Mouse (Mus musculus) intestine, embryonic 16.5 days (tissue): Measurements from ENCODE around the gene Tbc1d23. TPM values are rescaled to one million over a fixed set of nuclear protein-coding genes. Genes with fewer than 3 reads are reported as not detected.

ENCODE experiments used
- ATAC-seq: fragments of 200-750 bp; cut with Nextera tagmentation; 2 replicates; pipeline ENCODE4 v1.8.0; 2017; ENCODE audit warnings: moderate TSS enrichment, moderate library complexity
- H3K27ac ChIP-seq: fragments of 300-500 bp; sonication (generic); 2 replicates; pipeline ENCODE4 v1.5.1; 2014; ENCODE audit warnings: mild to moderate bottlenecking, low read length
- H3K27me3 ChIP-seq: fragments of 300-500 bp; sonication (generic); replicated peaks from 2 replicates; pipeline ENCODE4 v1.6.1; 2014; ENCODE audit warnings: low read length, control low read depth, mixed read lengths; ENCODE audit not compliant: control insufficient read depth, insufficient read depth
- H3K36me3 ChIP-seq: fragments of 300-500 bp; sonication (generic); 2 replicates; pipeline ENCODE4 v1.6.1; 2014; ENCODE audit warnings: low read length, control low read depth; ENCODE audit not compliant: control insufficient read depth, insufficient read depth
- H3K4me1 ChIP-seq: fragments of 300-500 bp; sonication (generic); 2 replicates; pipeline ENCODE4 v1.6.1; 2014; ENCODE audit warnings: low read length, control low read depth, mixed read lengths; ENCODE audit not compliant: control insufficient read depth, insufficient read depth
- H3K4me2 ChIP-seq: fragments of 300-500 bp; sonication (generic); 2 replicates; pipeline ENCODE4 v1.6.1; 2014; ENCODE audit warnings: low read depth, low read length, control low read depth
- H3K4me3 ChIP-seq: fragments of 300-500 bp; sonication (generic); 2 replicates; pipeline ENCODE4 v1.5.1; 2014; ENCODE audit warnings: mild to moderate bottlenecking, low read length
- H3K9ac ChIP-seq: fragments of 300-500 bp; sonication (generic); 2 replicates; pipeline ENCODE4 v1.6.1; 2014; ENCODE audit warnings: low read depth, low read length
- H3K9me3 ChIP-seq: fragments of 300-500 bp; sonication (generic); 2 replicates; pipeline ENCODE4 v1.6.1; 2016; ENCODE audit warnings: low read length, control low read depth; ENCODE audit not compliant: control insufficient read depth
- WGBS: fragments of 180-500 bp; shearing (Covaris S2); extraction: QIAGEN DNeasy Blood & Tissue Kit; methylation state at CpG from one replicate; pipeline ENCODE4 v1.1.7; 2014; 5-methylcytosine and 5-hydroxymethylcytosine counted together
- polyA plus RNA-seq: library from polyadenylated mRNA; unstranded; fragments of >200 nt; fragmentation: Nextera tagmentation; extraction: Ambion mirVana; gene quantifications from 2 replicates; pipeline ENCODE4 v1.2.1, GENCODE M21; 2015

Tbc1d23 gene
- 20.4 and 21.7 TPM in 2 replicates for polyA plus RNA-seq

- ATAC-seq, result peak; percentile 99
- Histone ChIP-seq H3K4me1 (peaks cover 8% of the 10 kb centered on the region), H3K4me2 (peak within 1 kb of the TSS; percentile 68), H3K27me3 (no peaks in the 10 kb centered on the region), H3K9ac (peak within 1 kb of the TSS; percentile 86), H3K36me3 (no peaks in the 10 kb centered on the region), H3K9me3 (no peaks in the 10 kb centered on the region), H3K27ac (peak within 1 kb of the TSS; percentile 90), H3K4me3 (peak within 1 kb of the TSS; percentile 80)
- under 1% methylated on average over 42 of the region's 42 CpGs for WGBS
Measured at GRCm38 (mm10) chr16:57231089-57231936, at the start of gene Tbc1d23. Tbc1d23 (minus strand) TSS chr16:57231504.

GRCm38 (mm10) chr16:57280221-57281217 is 49.2 kb upstream of the Tbc1d23 start:
- H3K4me1 ChIP-seq, result no peaks in the 10 kb centered on the region
- no peak overlapping the region for H3K9ac ChIP-seq
- H3K36me3 ChIP-seq, result no peaks in the 10 kb centered on the region
- H3K27ac ChIP-seq, result no peak overlapping the region
- H3K27me3 ChIP-seq, result no peaks in the 10 kb centered on the region
- no peak for ATAC-seq
- no peaks in the 10 kb centered on the region for H3K9me3 ChIP-seq
- H3K4me2 ChIP-seq, result no peak overlapping the region
- no peak overlapping the region for H3K4me3 ChIP-seq
- WGBS, result 85% methylated on average over 31 of the region's 31 CpGs

GRCm38 (mm10) chr16:57278976-57279626 is 47.8 kb upstream of the Tbc1d23 start:
- no peak overlapping the region for H3K4me2 ChIP-seq
- no peaks in the 10 kb centered on the region for H3K36me3 ChIP-seq
- WGBS, result 84% methylated on average over 10 of the region's 12 CpGs
- no peak overlapping the region for H3K4me3 ChIP-seq
- no peaks in the 10 kb centered on the region for H3K4me1 ChIP-seq
- no peak for ATAC-seq
- no peak overlapping the region for H3K9ac ChIP-seq
- no peaks in the 10 kb centered on the region for H3K27me3 ChIP-seq
- H3K9me3 ChIP-seq, result no peaks in the 10 kb centered on the region
- H3K27ac ChIP-seq, result no peak overlapping the region

- no peaks in the 10 kb centered on the region for H3K9me3 ChIP-seq
- no peak for ATAC-seq
- H3K4me2 ChIP-seq, result no peak overlapping the region
- no peaks in the 10 kb centered on the region for H3K27me3 ChIP-seq
- H3K9ac ChIP-seq, result no peak overlapping the region
- H3K4me1 ChIP-seq, result peaks cover 2% of the 10 kb centered on the region; the same call in 1 of the 2 replicates
- 94% methylated on average over 13 of the region's 13 CpGs for WGBS
- H3K36me3 ChIP-seq, result no peaks in the 10 kb centered on the region
- H3K27ac ChIP-seq, result no peak overlapping the region
- H3K4me3 ChIP-seq, result no peak overlapping the region
Measured at GRCm38 (mm10) chr16:57269751-57270150, 38.4 kb upstream of the Tbc1d23 start.

- Histone ChIP-seq H3K36me3 (no peaks in the 10 kb centered on the region), H3K27me3 (no peaks in the 10 kb centered on the region), H3K4me1 (peaks cover 2% of the 10 kb centered on the region; the same call in 1 of the 2 replicates), H3K9ac (no peak overlapping the region), H3K4me3 (no peak overlapping the region), H3K9me3 (no peaks in the 10 kb centered on the region), H3K27ac (no peak overlapping the region), H3K4me2 (no peak overlapping the region)
- no peak for ATAC-seq
- WGBS, result 84% methylated on average over 14 of the region's 14 CpGs
Measured at GRCm38 (mm10) chr16:57268058-57268841, 36.9 kb upstream of the Tbc1d23 start.

GRCm38 (mm10) chr16:57267068-57267467 is 35.8 kb upstream of the Tbc1d23 start:
- H3K4me2 ChIP-seq, result no peak overlapping the region
- peaks cover 2% of the 10 kb centered on the region; the same call in 1 of the 2 replicates for H3K4me1 ChIP-seq
- peak; percentile 58; the same call in 1 of the 2 replicates for ATAC-seq
- no peaks in the 10 kb centered on the region for H3K27me3 ChIP-seq
- H3K9me3 ChIP-seq, result no peaks in the 10 kb centered on the region
- peak overlapping the region; percentile 45 for H3K27ac ChIP-seq
- no peaks in the 10 kb centered on the region for H3K36me3 ChIP-seq
- 4% methylated on average over 1 of the region's 1 CpGs for WGBS
- no peak overlapping the region for H3K4me3 ChIP-seq
- H3K9ac ChIP-seq, result no peak overlapping the region

- Histone ChIP-seq H3K9ac (no peak overlapping the region), H3K4me3 (no peak overlapping the region), H3K27ac (no peak overlapping the region), H3K4me2 (no peak overlapping the region), H3K9me3 (no peaks in the 10 kb centered on the region), H3K4me1 (no peaks in the 10 kb centered on the region), H3K27me3 (no peaks in the 10 kb centered on the region), H3K36me3 (no peaks in the 10 kb centered on the region)
- WGBS, result 77% methylated on average over 10 of the region's 10 CpGs
- no peak for ATAC-seq
Measured at GRCm38 (mm10) chr16:57260152-57260551, 28.8 kb upstream of the Tbc1d23 start.

GRCm38 (mm10) chr16:57259356-57260083 is 28.2 kb upstream of the Tbc1d23 start:
- Histone ChIP-seq H3K36me3 (no peaks in the 10 kb centered on the region), H3K4me1 (no peaks in the 10 kb centered on the region), H3K4me2 (no peak overlapping the region), H3K9me3 (no peaks in the 10 kb centered on the region), H3K4me3 (no peak overlapping the region), H3K9ac (no peak overlapping the region), H3K27me3 (no peaks in the 10 kb centered on the region), H3K27ac (no peak overlapping the region)
- no peak for ATAC-seq
- 87% methylated on average over 13 of the region's 13 CpGs for WGBS
